Mouse (Mus musculus) heart, adult 2 months (tissue): ENCODE data around the gene Atp6v1e2.

Experiments used
- CTCF ChIP-seq: fragments of 200-600 bp; IDR thresholded peaks from 2 replicates; pipeline ENCODE4 v1.8.1; 2022; ENCODE audit warnings: antibody characterized with exemption, mild to moderate bottlenecking, moderate library complexity
- POLR2A ChIP-seq: fragments of 200-500 bp; IDR thresholded peaks from 2 replicates; pipeline ENCODE4 v1.6.1; 2011; ENCODE audit warnings: mild to moderate bottlenecking, low read depth, low read length, control low read depth; ENCODE audit not compliant: insufficient read depth

DNA sequence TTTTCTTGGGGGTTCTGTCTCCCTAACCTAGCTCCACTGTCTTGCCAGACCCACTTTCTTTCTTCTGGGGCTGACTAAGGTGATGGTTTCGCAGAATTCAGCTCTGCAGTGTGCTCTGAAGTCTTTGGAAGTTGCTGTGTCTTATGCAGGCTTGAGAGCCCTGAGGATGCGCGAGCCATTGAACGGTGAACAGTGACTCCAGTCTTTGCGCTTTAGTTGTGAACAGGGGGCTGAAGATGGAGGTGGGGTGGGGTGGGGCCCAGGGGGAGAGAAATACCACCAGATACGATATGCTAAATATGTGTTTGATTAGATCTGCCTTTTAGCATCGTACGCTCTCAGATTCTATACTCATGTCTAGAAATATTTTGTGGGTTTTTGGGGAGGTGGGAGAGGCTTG, 17.4 kb upstream of the Atp6v1e2 start:
- TF ChIP-seq CTCF (no peak), POLR2A (no peak)
